ENCODE assay signal across 8 mouse cellular contexts in the genomic region with DNA sequence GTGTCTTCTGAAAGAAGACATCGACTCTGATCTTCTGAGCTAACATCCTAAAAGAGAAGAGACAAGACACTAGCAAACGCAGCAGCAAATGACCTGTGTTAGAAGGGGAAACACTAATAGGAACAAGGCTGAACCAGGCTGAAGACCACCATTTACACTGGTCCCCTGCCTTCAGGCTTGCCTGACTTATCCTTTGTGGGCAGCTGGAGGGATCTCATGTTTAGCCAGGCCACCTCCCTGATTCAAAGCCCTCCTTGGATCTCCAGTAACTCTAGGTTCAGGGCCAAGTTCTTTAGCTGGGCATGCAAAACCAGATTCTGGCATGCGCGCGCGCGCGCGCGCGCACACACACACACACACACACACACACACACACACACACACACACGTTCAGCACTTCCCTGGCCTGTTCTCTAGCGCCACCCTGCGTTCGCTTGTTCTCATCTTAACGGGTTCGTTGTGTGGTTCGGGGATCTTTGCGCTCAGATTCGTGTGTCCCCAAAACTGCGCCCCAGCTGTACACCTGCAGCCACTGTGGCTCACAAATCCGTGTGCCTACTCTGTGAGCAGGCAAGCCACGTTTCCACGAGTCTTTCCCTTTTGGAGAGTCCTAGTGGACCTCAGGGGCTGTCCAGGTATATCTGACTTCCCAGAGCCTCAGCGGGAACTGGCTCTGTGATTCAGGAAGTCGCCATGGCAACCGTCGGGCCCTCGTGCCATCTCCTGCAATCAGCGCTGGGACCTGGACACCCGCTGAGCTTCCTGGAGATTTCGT. TPM values are rescaled to one million over a fixed set of nuclear protein-coding genes. Genes with fewer than 3 reads are reported as not detected.
A peak's percentile ranks its signal among the peaks of the same experiment; 100 is the strongest.
DNase-seq lines count a peak whose midpoint lies in the region; ATAC-seq and TF ChIP-seq lines count a peak whose summit lies in the region.

No protein-coding gene starts in this region.

- H3K4me1 ChIP-seq in forebrain, embryonic 12.5 days = peaks cover 10% of the 10 kb centered on the region
- no peaks in the 10 kb centered on the region for H3K4me1 ChIP-seq in liver, embryonic 15.5 days (replicated peaks)
- peaks cover 8% of the 10 kb centered on the region for H3K4me1 ChIP-seq in neural tube, embryonic 13.5 days (replicated peaks)
- H3K4me1 ChIP-seq in thymus, adult 2 months (replicated peaks; ENCODE audit: control insufficient read depth, insufficient read depth, low read length) = no peaks in the 10 kb centered on the region; the same call in 1 of the 2 replicates

- ATAC-seq in forebrain, embryonic 12.5 days (ENCODE audit: low FRiP score) = peak; percentile 72
- no peak for ATAC-seq in liver, embryonic 15.5 days (ENCODE audit: insufficient read depth)
- ATAC-seq in neural tube, embryonic 13.5 days (ENCODE audit: low read depth) = peak; percentile 83

- H3K27ac ChIP-seq in forebrain, embryonic 12.5 days = no peak overlapping the region
- H3K27ac ChIP-seq in liver, embryonic 15.5 days (replicated peaks) = no peak overlapping the region
- no peak overlapping the region for H3K27ac ChIP-seq in neural tube, embryonic 13.5 days (replicated peaks)
- no peak overlapping the region for H3K27ac ChIP-seq in thymus, adult 2 months (ENCODE audit: control insufficient read depth, insufficient read depth, low read length)

- intact Hi-C loops in heart, postnatal 14 days (cut with DNase I) = no loop called here

- TF ChIP-seq CTCF in C2C12 (IDR thresholded peaks at IDR 0.05; ENCODE audit: control insufficient read depth, insufficient read depth, insufficient read length) = peak; percentile 65
- TF ChIP-seq CTCF in thymus, adult 2 months (IDR thresholded peaks at IDR 0.05; ENCODE audit: borderline replicate concordance, control insufficient read depth, extremely low read depth, insufficient read depth, low read length, poor library complexity) = no peak

- no peaks in the 10 kb centered on the region for H3K79me3 ChIP-seq in C2C12 (ENCODE audit: low read depth)

- H3K79me2 ChIP-seq in C2C12 (ENCODE audit: control insufficient read depth, insufficient read depth) = no peaks in the 10 kb centered on the region

- no peaks in the 10 kb centered on the region for H3K9me3 ChIP-seq in forebrain, embryonic 12.5 days
- H3K9me3 ChIP-seq in liver, embryonic 15.5 days (replicated peaks) = no peaks in the 10 kb centered on the region
- no peaks in the 10 kb centered on the region for H3K9me3 ChIP-seq in neural tube, embryonic 13.5 days

- H3ac ChIP-seq in C2C12 (ENCODE audit: control insufficient read depth, insufficient read length, low read depth) = no peak overlapping the region

- 10% methylated on average over 32 of the region's 32 CpGs for WGBS in forebrain, embryonic 12.5 days
- 10% methylated on average over 32 of the region's 32 CpGs for WGBS in large intestine, adult 2 months
- WGBS in liver, embryonic 15.5 days (ENCODE audit: insufficient replicate concordance) = 11% methylated on average over 32 of the region's 32 CpGs
- WGBS in neural tube, embryonic 13.5 days = 9% methylated on average over 32 of the region's 32 CpGs
- 15% methylated on average over 32 of the region's 32 CpGs for WGBS in thymus, adult 2 months

- H3K27me3 ChIP-seq in C2C12 (ENCODE audit: control insufficient read depth, insufficient read depth, insufficient read length) = peaks cover 13% of the 10 kb centered on the region
- H3K27me3 ChIP-seq in forebrain, embryonic 12.5 days = peaks cover 15% of the 10 kb centered on the region
- H3K27me3 ChIP-seq in liver, embryonic 15.5 days = peaks cover 5% of the 10 kb centered on the region; the same call in 1 of the 2 replicates
- peaks cover 11% of the 10 kb centered on the region for H3K27me3 ChIP-seq in neural tube, embryonic 13.5 days
- no peaks in the 10 kb centered on the region for H3K27me3 ChIP-seq in thymus, adult 2 months (ENCODE audit: control insufficient read depth, insufficient read depth, low read length)

- peak overlapping the region; percentile 40 for H3K9ac ChIP-seq in forebrain, embryonic 12.5 days
- no peak overlapping the region for H3K9ac ChIP-seq in liver, embryonic 15.5 days
- peak overlapping the region; percentile 22; the same call in 1 of the 2 replicates for H3K9ac ChIP-seq in neural tube, embryonic 13.5 days

- peak overlapping the region; percentile 56 for H3K4me2 ChIP-seq in forebrain, embryonic 12.5 days
- peak overlapping the region; percentile 20; the same call in 1 of the 2 replicates for H3K4me2 ChIP-seq in liver, embryonic 15.5 days
- H3K4me2 ChIP-seq in neural tube, embryonic 13.5 days = peak overlapping the region; percentile 55

- no peak overlapping the region for H3K4me3 ChIP-seq in C2C12 (ENCODE audit: insufficient read depth, poor library complexity, severe bottlenecking)
- peak overlapping the region; percentile 29 for H3K4me3 ChIP-seq in forebrain, embryonic 12.5 days (replicated peaks)
- no peak overlapping the region for H3K4me3 ChIP-seq in liver, embryonic 15.5 days (replicated peaks)
- peak overlapping the region; percentile 20 for H3K4me3 ChIP-seq in neural tube, embryonic 13.5 days
- no peak overlapping the region for H3K4me3 ChIP-seq in thymus, adult 2 months (ENCODE audit: control insufficient read depth, insufficient read depth, low read length)

- H3K36me3 ChIP-seq in C2C12 (ENCODE audit: control insufficient read depth, insufficient read depth) = no peaks in the 10 kb centered on the region
- no peaks in the 10 kb centered on the region for H3K36me3 ChIP-seq in forebrain, embryonic 12.5 days (replicated peaks)
- no peaks in the 10 kb centered on the region for H3K36me3 ChIP-seq in liver, embryonic 15.5 days (replicated peaks)
- H3K36me3 ChIP-seq in neural tube, embryonic 13.5 days = no peaks in the 10 kb centered on the region
- no peaks in the 10 kb centered on the region for H3K36me3 ChIP-seq in thymus, adult 2 months (ENCODE audit: control insufficient read depth, insufficient read depth, low read length)

- peak; percentile 83 for DNase-seq in c-Kit-positive CD71-negative TER-119-negative erythroid progenitor cells, embryonic 14.5 days (ENCODE audit: low read depth)
- DNase-seq in heart, postnatal 14 days = peak; percentile 81 to 86
- peak; percentile 3 for DNase-seq in large intestine, adult 2 months (ENCODE audit: low read depth, low spot score)
- peak; percentile 44 for DNase-seq in thymus, adult 2 months

- no peak for TF ChIP-seq POLR2A in thymus, adult 2 months (IDR thresholded peaks at IDR 0.05; ENCODE audit: control insufficient read depth, extremely low read depth, insufficient read depth, low read length, poor library complexity)

TF ChIP-seq in C2C12, 6 proteins besides CTCF, POLR2A, EP300 and RAD21:
- TF ChIP-seq FOSL1 (IDR thresholded peaks at IDR 0.05; ENCODE audit: insufficient read depth, low read length, poor library complexity, severe bottlenecking) (no peak), CEBPB (IDR thresholded peaks at IDR 0.05; ENCODE audit: low read depth) (no peak), MYOD1 (IDR thresholded peaks at IDR 0.05; ENCODE audit: control insufficient read depth, insufficient read length, low read depth) (no peak), USF1 (IDR thresholded peaks at IDR 0.05; ENCODE audit: low read depth) (no peak), MYOG (IDR thresholded peaks at IDR 0.05; ENCODE audit: control insufficient read depth, extremely low read depth, insufficient read length) (no peak), MAX (IDR thresholded peaks at IDR 0.05) (no peak)
TF ChIP-seq in C2C12: peak in this region for 0.

RNA-seq across cellular contexts. Expression of gene Ndufa8, which starts 27.6 kb away (rescaled TPM):
- 260 TPM for polyA plus RNA-seq in C2C12 (2012; fragmentation: generic; extraction: Trizol)
- polyA plus RNA-seq in forebrain, embryonic 12.5 days (2016; fragmentation: Nextera tagmentation; extraction: Ambion mirVana) = 161 and 169 TPM in 2 replicates
- 100 to 1,000 TPM; 603 TPM for total RNA-seq in heart, postnatal 14 days (2021)
- 130 and 131 TPM in 2 replicates for polyA plus RNA-seq in large intestine, adult 2 months (2012; rRNA removed)
- polyA plus RNA-seq in liver, embryonic 15.5 days (2015; fragmentation: Nextera tagmentation; extraction: Ambion mirVana) = 132 and 136 TPM in 2 replicates
- 279 and 287 TPM in 2 replicates for polyA plus RNA-seq in neural tube, embryonic 13.5 days (2015; fragmentation: Nextera tagmentation; extraction: Ambion mirVana)
- polyA plus RNA-seq in thymus, adult 2 months (2012; rRNA removed) = 75.4 and 83.9 TPM in 2 replicates

RNA-seq across cellular contexts. Expression of gene Morn5, which starts 27.7 kb away (rescaled TPM):
- 0.11 TPM for polyA plus RNA-seq in C2C12 (2012; fragmentation: generic; extraction: Trizol)
- polyA plus RNA-seq in forebrain, embryonic 12.5 days (2016; fragmentation: Nextera tagmentation; extraction: Ambion mirVana) = 0.69 and 1.3 TPM in 2 replicates
- not detected for total RNA-seq in heart, postnatal 14 days (2021)
- not detected in 2 replicates for polyA plus RNA-seq in large intestine, adult 2 months (2012; rRNA removed)
- polyA plus RNA-seq in liver, embryonic 15.5 days (2015; fragmentation: Nextera tagmentation; extraction: Ambion mirVana) = not detected in 2 replicates
- polyA plus RNA-seq in neural tube, embryonic 13.5 days (2015; fragmentation: Nextera tagmentation; extraction: Ambion mirVana) = 1.2 TPM in 1 of 2 replicates, not detected in the other
- polyA plus RNA-seq in thymus, adult 2 months (2012; rRNA removed) = 0.26 TPM in 1 of 2 replicates, not detected in the other

RNA-seq across cellular contexts. Expression of gene Ttll11, which starts 41.9 kb away (rescaled TPM):
- polyA plus RNA-seq in C2C12 (2012; fragmentation: generic; extraction: Trizol) = 7.0 TPM
- 2.9 and 3.8 TPM in 2 replicates for polyA plus RNA-seq in forebrain, embryonic 12.5 days (2016; fragmentation: Nextera tagmentation; extraction: Ambion mirVana)
- total RNA-seq in heart, postnatal 14 days (2021) = 1 to 10 TPM; 1.3 to 1.9 TPM
- 0.24 and 0.47 TPM in 2 replicates for polyA plus RNA-seq in large intestine, adult 2 months (2012; rRNA removed)
- polyA plus RNA-seq in liver, embryonic 15.5 days (2015; fragmentation: Nextera tagmentation; extraction: Ambion mirVana) = 0.63 and 0.74 TPM in 2 replicates
- polyA plus RNA-seq in neural tube, embryonic 13.5 days (2015; fragmentation: Nextera tagmentation; extraction: Ambion mirVana) = 5.1 and 5.2 TPM in 2 replicates
- polyA plus RNA-seq in thymus, adult 2 months (2012; rRNA removed) = 0.33 and 0.46 TPM in 2 replicates

Comparison
In these comparisons a context has a peak if more than half of its experiments do, and no peak if none do; other contexts are left out.
1. H3K4me3 ChIP-seq: peak in forebrain, embryonic 12.5 days (single experiment) and neural tube, embryonic 13.5 days (single experiment); none in C2C12 (single experiment), liver, embryonic 15.5 days (single experiment) and thymus, adult 2 months (single experiment).
2. DNase-seq: peak in every context shown above with its lines; median percentile 84 in heart, postnatal 14 days; 83 in c-Kit-positive CD71-negative TER-119-negative erythroid progenitor cells, embryonic 14.5 days; 44 in thymus, adult 2 months; 3 in large intestine, adult 2 months.
3. Peak in every context shown above with its lines, with median percentiles within 50 percentile points of each other: H3K4me2 ChIP-seq.